Mouse (Mus musculus) T-helper 17 cell (primary cell): ENCODE data around the gene Dhx35.

Experiments
- in situ Hi-C, 2 experiments: fragments of 300-600 bp; cut with MboI, MseI; formaldehyde crosslinking; loops; 1 replicate in 1 of 2; 2 replicates in 1 of 2; pipeline ENCODE4 v1.15.1; 2025; ENCODE audit warnings: high pct_unique_total_duplicates in 2 of 2

Gene Dhx35

GRCm38 (mm10) chr2:158800788-158801187, 6.2 kb downstream of the Dhx35 start:
- in situ Hi-C loops: no loop called here

GRCm38 (mm10) chr2:158803575-158803974, 9.0 kb downstream of the Dhx35 start:
- in situ Hi-C loops: no loop called here

GRCm38 (mm10) chr2:158815686-158816085, 21.1 kb downstream of the Dhx35 start:
- in situ Hi-C loops: loop anchor here in 1 of 2 experiments (10.0 kb wide), 1 partner anchor 391 kb away; no protein-coding TSS in a partner anchor

GRCm38 (mm10) chr2:158816239-158816638, 21.6 kb downstream of the Dhx35 start:
- in situ Hi-C loops: loop anchor here in 1 of 2 experiments (10.0 kb wide), 1 partner anchor 391 kb away; no protein-coding TSS in a partner anchor

GRCm38 (mm10) chr2:158817708-158818107, 23.1 kb downstream of the Dhx35 start:
- in situ Hi-C loops: loop anchor here in 1 of 2 experiments (10.0 kb wide), 1 partner anchor 393 kb away; no protein-coding TSS in a partner anchor

DNA sequence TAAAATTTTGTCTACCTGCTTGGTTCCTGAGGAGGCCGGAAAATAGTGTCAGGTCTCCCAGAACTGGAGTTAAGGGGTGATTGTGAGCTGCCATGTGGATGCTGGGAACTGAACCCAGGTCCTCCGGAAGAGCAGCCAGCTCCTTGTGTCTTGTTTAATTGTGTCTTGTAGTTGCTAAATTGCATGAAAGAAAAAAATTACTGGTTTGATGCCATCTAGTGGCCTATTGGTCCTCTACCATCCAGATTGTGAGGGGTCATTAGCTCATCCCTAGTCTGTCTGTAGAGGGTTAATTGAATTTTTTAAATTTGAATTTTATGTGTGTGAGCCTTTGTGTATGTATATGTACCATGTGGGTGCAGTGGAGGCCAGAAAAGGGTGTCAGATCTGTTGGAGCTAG, 33.5 kb downstream of the Dhx35 start:
- in situ Hi-C loops: no loop called here

DNA sequence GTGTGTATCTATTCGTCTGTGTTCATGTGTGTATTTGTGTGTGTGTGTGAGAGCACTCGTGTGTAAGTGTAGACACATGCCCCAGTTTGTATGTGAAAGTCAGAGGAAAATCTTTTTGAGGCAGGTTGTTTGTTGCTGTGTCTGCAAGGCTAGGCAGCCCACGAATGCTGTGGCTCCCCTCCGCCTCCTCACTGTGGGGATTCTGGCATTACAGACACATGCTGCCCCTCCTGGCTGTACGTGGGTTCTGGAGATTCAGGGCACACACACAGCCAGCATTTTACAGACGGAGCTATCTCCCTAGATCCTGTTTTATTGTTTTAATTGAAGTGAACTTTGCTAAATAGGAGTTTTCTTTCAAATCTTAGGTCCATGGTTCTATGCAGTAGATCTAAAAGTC, 35.1 kb downstream of the Dhx35 start:
- in situ Hi-C loops: loop anchor here in 1 of 2 experiments (10.0 kb wide), 1 partner anchor 1415 kb away; the partner anchor contains the start of gene Src

DNA sequence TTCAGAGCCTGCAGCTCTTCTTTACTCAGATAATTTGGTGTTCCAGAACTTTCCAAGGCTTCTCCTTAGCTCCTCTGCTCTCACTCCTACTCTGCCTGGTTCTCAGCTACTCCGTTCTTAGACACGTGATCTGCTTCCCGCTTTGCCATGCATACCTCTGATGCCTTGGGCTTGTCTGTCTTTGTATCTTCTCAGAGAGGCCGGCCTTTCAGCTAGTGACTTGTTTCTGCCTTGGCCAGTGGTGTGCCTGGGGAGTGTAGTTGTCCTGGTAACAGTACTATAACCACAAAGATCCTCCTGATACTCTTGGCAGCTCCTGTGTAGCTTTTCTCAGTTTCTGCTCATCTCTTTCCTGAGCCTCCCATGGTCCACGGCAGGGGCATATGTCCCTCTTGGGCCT, 38.6 kb downstream of the Dhx35 start:
- in situ Hi-C loops: loop anchor here in 1 of 2 experiments (10.0 kb wide), 1 partner anchor 1418 kb away; the partner anchor contains the start of gene Src

DNA sequence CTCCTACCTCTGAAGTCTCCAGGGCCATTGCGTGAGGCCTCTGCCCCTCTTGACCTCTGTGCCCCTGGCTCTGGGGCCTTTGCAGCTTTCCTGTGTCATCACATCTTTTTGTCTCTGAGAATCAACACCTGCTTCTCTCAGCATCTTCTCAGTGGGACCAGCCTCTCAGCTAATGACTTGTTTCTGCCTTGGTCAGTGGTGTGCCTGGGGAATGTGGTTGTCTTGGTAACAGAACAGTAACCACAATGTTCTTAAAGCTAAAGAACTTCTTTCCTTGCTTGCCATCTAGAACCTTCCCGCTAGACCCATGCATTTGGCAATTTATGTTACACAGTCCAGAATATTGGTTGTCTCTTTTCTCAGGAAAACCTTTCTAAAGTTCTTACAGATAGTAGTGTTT, 39.0 kb downstream of the Dhx35 start:
- in situ Hi-C loops: loop anchor here in 1 of 2 experiments (10.0 kb wide), 1 partner anchor 1419 kb away; the partner anchor contains the start of gene Src

- in situ Hi-C loops: no loop called here
These were observed 48.7 kb downstream of the Dhx35 start for GRCm38 (mm10) chr2:158843287-158843686.

GRCm38 (mm10) chr2:158845031-158845430, 50.4 kb downstream of the Dhx35 start:
- in situ Hi-C loops: no loop called here

GRCm38 (mm10) chr2:158846208-158846607, 51.6 kb downstream of the Dhx35 start:
- in situ Hi-C loops: no loop called here

DNA sequence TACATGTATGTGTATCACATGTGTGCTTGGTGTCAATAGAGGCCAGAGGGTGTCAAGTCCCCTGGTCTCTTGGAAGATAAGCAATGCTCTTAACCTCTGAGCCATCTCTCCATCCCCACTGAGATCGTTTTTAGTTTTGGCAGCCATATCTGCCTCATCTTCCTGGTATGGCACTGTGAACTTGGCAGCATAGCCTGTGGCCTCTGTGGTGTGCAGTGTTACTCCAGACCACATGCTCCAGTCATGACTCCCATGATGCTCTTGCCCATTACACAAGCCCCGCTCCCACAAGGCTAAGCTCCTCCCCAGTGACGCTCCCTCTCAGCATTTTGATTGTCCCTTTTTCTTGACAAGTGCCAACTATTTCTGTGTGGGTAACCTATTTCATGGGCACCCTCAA, 53.4 kb downstream of the Dhx35 start:
- in situ Hi-C loops: no loop called here

GRCm38 (mm10) chr2:158849416-158849815, 54.8 kb downstream of the Dhx35 start:
- in situ Hi-C loops: no loop called here

DNA sequence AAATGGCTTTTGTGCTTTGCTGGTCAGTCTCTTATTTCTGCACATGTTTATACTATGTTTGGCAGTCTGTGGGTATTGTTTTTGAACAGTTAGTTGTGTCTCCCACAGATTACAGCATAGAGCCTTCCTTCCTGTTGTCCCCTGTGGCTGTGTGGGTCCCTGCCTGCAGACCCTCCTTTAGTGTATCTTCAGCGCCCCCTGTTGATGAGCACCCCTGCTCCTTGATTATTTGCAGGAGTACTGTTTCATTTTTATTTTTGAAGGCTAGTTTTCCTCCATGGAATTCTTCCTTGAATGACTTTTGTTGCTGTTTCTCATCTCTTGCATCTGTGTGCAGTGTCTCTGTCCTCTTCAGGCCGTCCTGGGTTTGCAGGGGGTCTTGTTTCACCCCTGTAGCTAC, 58.0 kb downstream of the Dhx35 start:
- in situ Hi-C loops: loop anchor here in 1 of 2 experiments (5.0 kb wide), 1 partner anchor 310 kb away; no protein-coding TSS in a partner anchor

DNA sequence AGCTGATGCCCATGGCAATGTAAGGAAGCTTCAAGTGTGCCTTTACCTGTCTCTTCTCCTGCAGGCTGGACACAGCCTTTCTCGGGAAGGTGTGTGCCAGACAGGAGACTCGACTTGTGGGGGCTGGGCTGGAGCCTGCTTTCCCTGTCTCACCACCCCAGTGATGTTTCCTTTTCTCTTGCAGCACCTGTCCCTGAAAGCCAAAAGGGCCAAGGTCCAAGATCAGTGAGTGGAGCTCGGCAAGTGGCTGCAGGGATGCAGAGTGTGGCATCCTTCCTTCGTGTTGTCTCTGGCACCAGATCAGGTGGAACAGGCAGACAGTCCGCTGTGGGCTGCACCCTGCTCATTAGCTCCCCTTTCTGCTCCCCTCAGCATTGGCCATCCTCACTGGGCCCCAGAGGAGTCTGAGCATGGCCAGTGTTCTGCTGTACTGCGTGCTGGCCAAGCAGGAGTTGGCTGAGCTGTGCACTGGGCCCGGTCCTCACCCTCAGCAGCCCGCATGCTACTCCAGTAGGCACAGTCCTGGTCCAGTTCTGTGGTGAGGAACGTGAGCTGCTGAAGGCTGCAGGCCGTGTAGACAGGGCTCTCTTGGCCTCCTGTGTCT, 62.4 kb downstream of the Dhx35 start:
- in situ Hi-C loops: loop anchor here in 1 of 2 experiments (5.0 kb wide), 1 partner anchor 315 kb away; no protein-coding TSS in a partner anchor

- in situ Hi-C loops: loop anchor here in 1 of 2 experiments (5.0 kb wide), 1 partner anchor 315 kb away; no protein-coding TSS in a partner anchor
These were observed 63.0 kb downstream of the Dhx35 start for GRCm38 (mm10) chr2:158857579-158857978.

DNA sequence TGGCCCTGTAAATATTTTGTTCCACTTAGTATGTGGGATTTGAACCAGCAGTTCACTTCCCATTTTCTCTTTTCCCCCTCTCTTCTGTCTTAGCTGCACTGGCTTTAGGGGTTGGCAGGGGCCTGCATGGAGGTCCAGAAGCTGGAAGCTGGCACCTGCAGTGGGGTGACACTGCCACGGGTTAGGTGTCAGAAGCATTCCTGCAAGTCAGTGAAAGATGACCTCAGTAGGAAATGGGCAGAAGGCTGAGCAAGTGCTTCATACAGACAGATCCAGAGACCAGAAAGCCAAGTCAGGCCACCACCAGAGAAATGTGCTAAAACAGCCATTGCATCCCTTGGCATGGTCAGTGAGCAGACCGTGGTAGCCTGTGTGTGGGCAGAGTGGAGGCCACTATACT, 66.5 kb downstream of the Dhx35 start:
- in situ Hi-C loops: loop anchor here in 1 of 2 experiments (5.0 kb wide), 1 partner anchor 99 kb away; no protein-coding TSS in a partner anchor

DNA sequence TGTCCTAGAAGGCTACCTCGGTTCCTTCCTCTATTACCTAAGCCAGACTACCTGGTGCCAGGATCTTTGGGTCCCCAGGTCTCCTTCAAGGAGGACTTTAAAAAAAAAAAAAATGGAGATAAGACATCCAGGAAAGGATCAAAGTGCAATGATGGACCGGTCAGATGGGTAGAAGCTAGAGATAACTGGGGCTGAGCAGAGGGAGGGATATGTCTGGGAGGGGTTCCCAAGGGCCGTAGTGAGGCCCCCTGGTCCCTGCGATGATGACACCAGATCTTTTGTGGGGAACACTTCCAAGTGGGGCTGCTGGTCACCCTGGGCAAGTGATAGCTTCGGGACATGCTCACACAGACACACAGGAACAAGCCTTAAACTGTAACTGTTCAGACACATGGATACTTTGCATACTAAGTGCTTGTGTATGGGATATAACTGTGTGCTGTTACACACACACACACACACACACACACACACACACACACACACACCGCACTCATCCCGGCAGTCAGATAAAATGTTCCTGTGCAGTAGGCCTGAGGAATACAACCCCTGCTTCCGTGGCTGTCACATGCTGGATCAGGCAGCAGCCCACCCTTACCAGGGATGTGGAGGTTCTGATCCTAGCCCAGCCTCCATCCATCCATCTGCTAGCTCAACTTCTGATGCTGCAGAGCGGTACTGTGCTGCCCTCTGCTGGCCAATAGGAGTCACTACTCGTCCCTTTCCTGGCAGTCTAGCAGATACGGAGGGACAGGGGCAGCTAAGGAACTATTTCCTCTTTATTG, 68.9 kb downstream of the Dhx35 start:
- in situ Hi-C loops: loop anchor here in 1 of 2 experiments (5.0 kb wide), 1 partner anchor 101 kb away; no protein-coding TSS in a partner anchor

GRCm38 (mm10) chr2:158864126-158864458, 69.5 kb downstream of the Dhx35 start:
- in situ Hi-C loops: loop anchor here in 1 of 2 experiments (5.0 kb wide), 1 partner anchor 102 kb away; no protein-coding TSS in a partner anchor

- in situ Hi-C loops: no loop called here
These were observed 70.8 kb downstream of the Dhx35 start for GRCm38 (mm10) chr2:158865358-158865757.

DNA sequence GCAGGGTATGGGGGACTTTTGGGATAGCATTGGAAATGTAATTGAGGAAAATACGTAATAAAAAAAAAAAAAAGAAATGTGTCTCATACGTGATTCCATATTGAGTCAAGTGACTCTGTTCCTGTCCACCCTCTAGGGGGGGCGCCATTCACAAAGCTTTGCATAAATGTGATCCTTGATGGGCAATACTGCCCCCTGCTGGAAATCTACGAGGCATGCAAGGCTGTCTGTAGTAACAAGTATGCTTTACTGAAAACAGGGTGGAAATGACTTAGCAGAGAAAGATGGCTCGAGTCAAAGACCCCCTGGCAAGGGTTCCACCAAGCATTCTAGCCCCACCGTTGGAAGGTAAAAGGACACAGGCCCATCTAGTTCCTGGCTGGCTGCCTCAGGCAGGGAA, 92.0 kb downstream of the Dhx35 start:
- in situ Hi-C loops: no loop called here
